Mouse (Mus musculus): ENCODE measurements around the gene Nptx1. TPM values are rescaled to one million over a fixed set of nuclear protein-coding genes. Genes with fewer than 3 reads are reported as not detected.

The Nptx1 gene
- polyA plus RNA-seq, 1 experiment from 2014 or later: 0.59 TPM

DNA sequence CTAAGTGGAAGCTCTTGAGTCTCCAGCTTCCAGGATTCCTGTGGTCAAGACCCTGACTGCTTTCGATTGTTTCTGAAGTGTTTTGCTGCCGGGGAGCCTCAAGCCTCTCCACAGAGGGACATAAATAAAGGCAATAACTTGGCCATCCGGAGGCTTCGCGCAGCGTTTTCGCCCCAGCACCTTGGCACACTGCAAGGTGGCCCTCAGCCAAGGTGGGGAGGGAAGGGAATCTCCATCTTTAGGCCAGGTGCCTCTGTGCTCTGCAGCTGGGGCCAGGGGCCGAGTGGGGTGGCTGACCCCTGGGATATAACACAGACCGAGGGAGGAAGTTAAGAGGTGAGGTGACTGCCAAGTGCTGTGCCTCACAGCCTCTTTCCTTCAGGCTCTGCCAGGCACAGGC lies 15.6 kb upstream of the Nptx1 start:
- H3K9me3 ChIP-seq: no peaks in the 10 kb centered on the region
- 56% methylated on average over 9 of the region's 9 CpGs for WGBS
- H3K4me1 ChIP-seq: peaks cover 11% of the 10 kb centered on the region; the same call in 1 of the 2 replicates
- no peak overlapping the region for H3K9ac ChIP-seq
- no peaks in the 10 kb centered on the region for H3K27me3 ChIP-seq (replicated peaks)
- no peak overlapping the region for H3K4me3 ChIP-seq (replicated peaks)
- H3K27ac ChIP-seq: no peak overlapping the region
- ATAC-seq (ENCODE audit: insufficient read depth, low FRiP score, low read depth): no peak
- H3K36me3 ChIP-seq: no peaks in the 10 kb centered on the region
- H3K4me2 ChIP-seq: no peak overlapping the region

DNA sequence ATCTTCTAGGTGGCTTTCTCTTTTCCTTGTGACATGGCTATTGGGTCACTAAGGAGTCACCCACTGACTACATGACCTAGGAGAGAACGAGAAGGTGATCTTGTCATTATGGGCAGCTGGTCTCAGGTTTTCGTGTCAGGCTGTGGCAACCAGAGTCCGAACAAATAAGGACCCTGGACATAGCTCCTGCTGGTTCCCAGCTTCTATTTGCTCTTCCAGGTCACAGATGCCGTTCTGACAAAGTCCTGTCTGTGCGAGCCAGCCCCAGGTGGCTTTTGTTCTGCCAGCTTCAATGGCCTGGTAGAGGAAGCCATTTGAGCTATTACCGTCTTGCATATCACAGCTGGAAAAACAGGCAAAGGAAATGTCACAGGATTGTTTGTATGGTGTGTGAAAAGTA lies 14.7 kb upstream of the Nptx1 start:
- ATAC-seq (ENCODE audit: insufficient read depth, low FRiP score, low read depth): no peak
- no peaks in the 10 kb centered on the region for H3K9me3 ChIP-seq
- no peak overlapping the region for H3K9ac ChIP-seq
- H3K4me3 ChIP-seq (replicated peaks): no peak overlapping the region
- WGBS: 48% methylated on average over 6 of the region's 6 CpGs
- H3K27me3 ChIP-seq (replicated peaks): no peaks in the 10 kb centered on the region
- no peak overlapping the region for H3K4me2 ChIP-seq
- H3K4me1 ChIP-seq: peaks cover 11% of the 10 kb centered on the region; the same call in 1 of the 2 replicates
- H3K36me3 ChIP-seq: no peaks in the 10 kb centered on the region
- no peak overlapping the region for H3K27ac ChIP-seq

DNA sequence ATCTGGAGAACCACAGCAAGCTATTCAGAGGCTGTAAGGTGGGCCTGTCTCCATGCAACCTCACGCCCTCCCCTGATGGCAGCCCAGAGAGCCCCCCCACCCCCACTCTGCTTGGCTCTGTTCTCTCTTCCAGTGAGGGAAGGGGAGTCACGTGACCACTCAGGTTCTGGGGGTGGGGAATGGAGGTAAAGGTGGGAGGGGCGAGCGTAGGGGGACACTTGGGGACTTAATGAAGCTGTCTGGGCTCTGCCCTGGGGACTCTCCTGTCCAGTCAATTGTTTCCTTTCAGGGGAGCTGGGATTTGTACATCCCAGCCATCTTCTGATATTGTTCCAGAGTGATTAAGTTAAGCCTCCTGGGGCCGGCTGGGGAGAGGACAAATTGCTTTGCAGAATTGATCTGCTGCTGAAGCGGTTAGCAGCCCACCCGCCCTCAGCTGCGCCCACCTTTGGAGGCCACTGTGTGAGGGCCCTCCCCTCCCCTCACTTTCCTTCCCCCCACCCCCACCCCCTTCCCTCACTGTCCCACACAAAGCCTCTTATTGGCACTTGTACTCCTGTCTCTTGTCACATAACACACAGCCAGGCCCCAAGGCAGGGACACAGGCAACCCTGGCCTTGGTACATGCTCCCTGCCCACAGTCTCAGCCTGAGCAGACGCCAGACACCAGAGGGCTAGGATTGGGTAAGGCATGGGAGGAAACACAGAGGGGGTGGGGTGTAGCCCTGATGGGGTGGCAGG lies 11.5 kb upstream of the Nptx1 start:
- no peak overlapping the region for H3K27ac ChIP-seq
- H3K36me3 ChIP-seq: no peaks in the 10 kb centered on the region
- no peak; the same call in 1 of the 2 replicates for ATAC-seq (ENCODE audit: insufficient read depth, low FRiP score, low read depth)
- H3K9ac ChIP-seq: no peak overlapping the region
- H3K4me3 ChIP-seq (replicated peaks): no peak overlapping the region
- H3K4me2 ChIP-seq: no peak overlapping the region
- 23% methylated on average over 8 of the region's 9 CpGs for WGBS
- H3K4me1 ChIP-seq: peaks cover 11% of the 10 kb centered on the region; the same call in 1 of the 2 replicates
- no peaks in the 10 kb centered on the region for H3K27me3 ChIP-seq (replicated peaks)
- H3K9me3 ChIP-seq: no peaks in the 10 kb centered on the region

DNA sequence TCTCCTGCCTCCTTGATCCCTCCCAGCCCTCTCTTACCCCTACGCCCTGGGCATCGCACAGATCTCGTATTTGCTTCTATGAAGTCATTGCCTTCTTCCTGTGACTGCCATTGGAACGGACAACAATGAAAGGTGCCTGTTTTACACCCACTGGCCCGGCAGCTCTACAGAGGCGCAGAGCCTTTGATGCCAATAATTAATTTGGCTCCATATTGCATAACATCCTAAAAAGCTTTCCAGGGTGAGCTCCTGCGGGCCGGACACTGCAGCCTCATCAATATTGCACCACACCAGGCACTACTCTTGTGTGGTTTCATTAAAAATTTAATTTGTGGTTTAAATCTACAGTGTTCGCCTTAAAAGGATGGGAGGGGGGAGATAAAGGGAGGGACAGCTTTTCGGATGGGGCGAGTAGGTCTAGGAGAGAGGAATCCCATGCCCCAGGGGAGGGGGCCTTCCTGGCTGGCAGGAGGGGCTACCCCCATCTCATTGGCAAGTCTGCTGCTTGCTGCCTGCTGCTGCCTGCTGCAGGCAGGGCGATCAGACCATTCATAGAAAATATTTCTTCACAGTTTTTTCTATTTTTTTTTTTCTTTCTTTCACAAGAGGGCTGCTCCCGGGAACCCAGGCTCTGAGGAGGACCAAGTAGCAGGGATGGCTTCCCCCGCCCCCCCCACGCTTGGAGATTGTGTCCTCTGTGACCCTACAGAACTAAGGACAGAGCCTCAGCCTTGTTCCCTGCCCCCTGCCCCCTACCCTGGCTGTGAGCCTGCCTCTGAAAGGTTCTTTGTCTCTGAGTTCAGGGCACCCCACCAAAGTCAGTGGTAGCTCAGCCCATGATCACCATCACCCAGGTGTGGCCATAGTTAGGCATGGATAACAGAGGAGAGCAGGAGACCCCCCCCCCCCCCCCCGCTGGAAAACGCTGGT lies 10.7 kb upstream of the Nptx1 start:
- no peak overlapping the region for H3K27ac ChIP-seq
- 34% methylated on average over 17 of the region's 17 CpGs for WGBS

DNA sequence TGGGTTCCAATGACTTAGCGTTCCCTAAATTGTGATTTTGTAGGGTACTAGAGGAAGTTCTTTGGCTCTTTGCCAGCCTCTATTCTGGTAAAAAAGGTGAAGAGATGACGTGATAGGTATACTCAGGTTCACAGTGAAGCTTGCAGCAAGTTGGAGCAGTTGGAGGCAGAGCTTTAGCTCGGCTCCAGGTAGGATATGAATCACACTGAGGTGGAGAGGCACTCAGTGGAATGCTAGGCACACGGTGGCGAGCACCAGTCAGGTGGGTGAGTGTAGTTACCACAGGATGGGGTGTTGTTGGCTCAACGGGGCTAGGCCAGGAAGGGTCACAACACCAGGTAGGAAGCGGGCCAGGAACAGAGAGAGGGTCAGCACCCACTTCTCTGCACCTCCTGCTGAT lies 7.6 kb upstream of the Nptx1 start:
- Histone ChIP-seq H3K4me3 (replicated peaks) (no peak overlapping the region), H3K9me3 (no peaks in the 10 kb centered on the region), H3K27me3 (replicated peaks) (peaks cover 13% of the 10 kb centered on the region), H3K4me1 (peaks cover 20% of the 10 kb centered on the region), H3K4me2 (no peak overlapping the region), H3K9ac (no peak overlapping the region), H3K36me3 (no peaks in the 10 kb centered on the region), H3K27ac (no peak overlapping the region)
- 69% methylated on average over 7 of the region's 7 CpGs for WGBS
- ATAC-seq (ENCODE audit: insufficient read depth, low FRiP score, low read depth): no peak

More for the DNA sequence above, 10.7 kb upstream of the Nptx1 start:
- H3K4me2 ChIP-seq: no peak overlapping the region
- H3K9ac ChIP-seq: no peak overlapping the region
- no peaks in the 10 kb centered on the region for H3K27me3 ChIP-seq (replicated peaks)
- H3K4me3 ChIP-seq (replicated peaks): no peak overlapping the region
- no peaks in the 10 kb centered on the region for H3K36me3 ChIP-seq
- H3K9me3 ChIP-seq: no peaks in the 10 kb centered on the region
- H3K4me1 ChIP-seq: peaks cover 11% of the 10 kb centered on the region; the same call in 1 of the 2 replicates
- ATAC-seq (ENCODE audit: insufficient read depth, low FRiP score, low read depth): no peak

DNA sequence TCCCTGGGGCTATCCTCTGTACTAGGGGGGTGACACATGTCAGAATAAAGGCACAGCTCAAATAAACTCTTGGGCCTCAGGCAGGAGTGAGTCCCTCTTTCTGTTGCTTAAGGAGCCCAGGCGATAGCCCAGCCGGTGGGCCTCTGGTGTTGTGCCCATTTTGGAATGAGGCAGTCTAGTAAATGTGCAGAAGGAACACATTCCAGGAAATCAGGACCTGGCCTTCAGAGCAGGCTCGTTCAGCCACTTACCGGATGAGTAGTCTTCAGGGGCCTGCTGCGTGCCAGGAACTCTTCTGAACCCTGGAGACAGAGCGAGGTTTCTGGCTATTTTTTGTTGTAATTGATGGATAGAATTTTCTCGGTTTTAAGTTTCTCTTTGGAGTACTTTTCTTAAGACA lies 7.2 kb upstream of the Nptx1 start:
- no peak for ATAC-seq (ENCODE audit: insufficient read depth, low FRiP score, low read depth)
- Histone ChIP-seq H3K9me3 (no peaks in the 10 kb centered on the region), H3K4me2 (no peak overlapping the region), H3K27me3 (replicated peaks) (peaks cover 17% of the 10 kb centered on the region), H3K36me3 (no peaks in the 10 kb centered on the region), H3K27ac (no peak overlapping the region), H3K4me3 (replicated peaks) (no peak overlapping the region), H3K9ac (no peak overlapping the region), H3K4me1 (peaks cover 20% of the 10 kb centered on the region)
- WGBS: 67% methylated on average over 7 of the region's 7 CpGs

DNA sequence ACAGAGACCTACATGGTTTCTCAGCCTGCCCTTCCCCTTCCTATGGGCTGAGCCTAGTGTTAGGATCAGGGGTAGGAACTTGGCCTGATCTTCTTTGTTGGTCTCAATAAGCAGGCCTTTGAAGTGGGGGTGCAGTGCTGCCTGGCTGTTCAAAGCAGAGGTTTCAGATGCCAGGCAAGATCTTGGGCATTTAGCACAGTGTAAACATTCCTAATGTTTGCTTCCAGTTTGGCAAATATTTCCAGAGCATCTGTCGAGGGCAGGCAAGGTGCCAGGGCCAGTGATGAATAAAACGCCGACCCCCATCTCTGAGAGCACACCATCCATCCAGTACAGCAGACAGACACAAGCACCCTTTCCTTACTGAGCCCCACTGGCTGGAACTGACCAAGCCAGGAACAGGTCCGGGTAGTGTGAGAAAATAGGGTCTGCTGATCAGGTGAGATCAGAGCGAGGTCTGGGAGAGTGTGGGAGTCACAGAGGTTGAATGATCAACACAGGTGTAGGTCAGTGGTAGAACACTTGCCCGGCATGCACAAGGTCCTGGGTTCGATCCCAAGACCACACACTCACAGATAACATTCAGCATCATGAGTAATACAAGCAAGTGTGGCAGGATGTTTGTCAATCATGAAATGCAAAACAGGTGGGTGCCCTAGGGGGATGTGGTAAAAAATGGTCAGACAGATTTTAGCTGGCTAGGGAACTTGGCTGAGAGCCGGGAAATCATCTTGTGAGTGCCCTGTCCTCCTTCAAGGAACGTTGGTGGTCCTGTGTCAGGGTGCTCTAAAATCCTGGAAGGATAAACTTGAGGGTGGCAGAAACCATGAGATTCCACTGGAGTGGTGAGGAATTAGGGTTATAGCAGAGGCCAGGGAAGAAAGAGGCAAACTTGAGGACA lies 5.6 kb upstream of the Nptx1 start:
- peaks cover 24% of the 10 kb centered on the region for H3K4me1 ChIP-seq
- no peak overlapping the region for H3K4me2 ChIP-seq
- peak; percentile 26; the same call in 1 of the 2 replicates for ATAC-seq (ENCODE audit: insufficient read depth, low FRiP score, low read depth)

DNA sequence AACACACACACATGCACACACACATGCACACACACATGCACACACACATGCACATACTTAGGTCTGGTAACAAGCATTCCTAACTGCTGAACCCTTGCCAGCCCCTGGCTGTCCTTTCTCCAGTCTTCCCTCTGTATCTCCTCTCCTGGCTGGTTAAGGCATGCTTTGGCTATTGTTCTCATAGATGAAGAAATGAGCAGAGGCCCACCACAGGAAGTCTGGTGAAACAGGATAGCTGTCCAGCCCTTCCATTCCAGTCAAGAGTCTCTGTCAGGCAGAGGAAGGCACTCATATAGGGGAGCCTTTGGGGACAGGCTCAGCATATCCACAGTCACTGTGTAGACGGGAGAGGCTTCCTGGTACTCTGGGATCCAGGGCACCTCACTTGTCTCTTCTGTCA lies 4.7 kb upstream of the Nptx1 start:
- ATAC-seq (ENCODE audit: insufficient read depth, low FRiP score, low read depth): no peak
- WGBS: 27% methylated on average over 1 of the region's 1 CpGs
- Histone ChIP-seq H3K9ac (no peak overlapping the region), H3K9me3 (no peaks in the 10 kb centered on the region), H3K27me3 (replicated peaks) (peaks cover 42% of the 10 kb centered on the region), H3K27ac (peak overlapping the region; percentile 16; the same call in 1 of the 2 replicates), H3K4me1 (peaks cover 33% of the 10 kb centered on the region), H3K36me3 (no peaks in the 10 kb centered on the region), H3K4me3 (replicated peaks) (no peak overlapping the region), H3K4me2 (no peak overlapping the region)

More for the DNA sequence above, 5.6 kb upstream of the Nptx1 start:
- peak overlapping the region; percentile 16; the same call in 1 of the 2 replicates for H3K27ac ChIP-seq
- H3K27me3 ChIP-seq (replicated peaks): peaks cover 33% of the 10 kb centered on the region
- H3K9me3 ChIP-seq: no peaks in the 10 kb centered on the region
- no peak overlapping the region for H3K4me3 ChIP-seq (replicated peaks)
- H3K9ac ChIP-seq: no peak overlapping the region
- WGBS: 41% methylated on average over 9 of the region's 9 CpGs
- H3K36me3 ChIP-seq: no peaks in the 10 kb centered on the region

- no peak overlapping the region for H3K9ac ChIP-seq
- peaks cover 49% of the 10 kb centered on the region for H3K27me3 ChIP-seq (replicated peaks)
- no peaks in the 10 kb centered on the region for H3K9me3 ChIP-seq
- no peak overlapping the region for H3K4me2 ChIP-seq
- ATAC-seq (ENCODE audit: insufficient read depth, low FRiP score, low read depth): no peak
- 63% methylated on average over 3 of the region's 3 CpGs for WGBS
- no peak overlapping the region for H3K4me3 ChIP-seq (replicated peaks)
- no peak overlapping the region for H3K27ac ChIP-seq
- peaks cover 41% of the 10 kb centered on the region for H3K4me1 ChIP-seq
- H3K36me3 ChIP-seq: no peaks in the 10 kb centered on the region
Observed at GRCm38 (mm10) chr11:119551468-119551867, 3.9 kb upstream of the Nptx1 start.

DNA sequence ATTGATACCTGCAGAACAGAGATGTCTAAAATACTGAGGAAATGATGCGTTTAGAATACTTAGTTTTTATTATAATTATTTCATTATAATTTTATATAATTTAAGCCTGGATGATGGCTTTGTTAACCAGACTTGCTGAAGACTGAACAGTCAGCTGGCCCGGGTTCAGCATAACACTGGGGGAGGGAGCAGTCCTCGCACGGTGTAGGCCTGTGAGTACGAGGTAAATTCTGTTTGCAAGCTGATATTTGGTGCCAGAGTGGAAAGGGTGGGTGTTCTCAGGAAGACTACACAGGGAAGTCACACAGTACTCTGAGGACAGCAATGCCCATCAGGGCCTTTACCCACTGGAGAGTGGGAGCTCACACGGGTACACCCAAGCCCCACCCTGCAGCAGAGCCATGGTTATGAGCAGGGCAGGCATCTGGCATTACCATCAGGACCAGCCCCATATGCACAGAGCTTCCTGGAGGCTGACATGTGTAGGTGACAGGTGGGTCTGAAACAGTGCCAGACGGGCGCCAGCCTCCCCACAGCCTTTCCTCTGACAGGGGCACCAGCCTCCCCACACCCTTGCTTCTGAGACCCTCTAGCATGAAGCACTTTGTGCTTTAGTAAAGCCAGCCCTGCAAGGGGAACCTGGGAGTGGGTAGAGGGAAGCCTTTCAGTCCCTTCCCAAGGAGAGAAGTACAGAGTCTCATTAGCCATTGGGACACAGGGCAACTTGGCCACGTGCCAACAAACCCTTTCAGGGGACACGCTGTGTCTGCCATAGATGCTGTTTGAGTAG lies 3.2 kb upstream of the Nptx1 start:
- Histone ChIP-seq H3K4me2 (no peak overlapping the region), H3K27me3 (replicated peaks) (peaks cover 56% of the 10 kb centered on the region), H3K36me3 (no peaks in the 10 kb centered on the region), H3K4me3 (replicated peaks) (no peak overlapping the region), H3K4me1 (peaks cover 47% of the 10 kb centered on the region), H3K27ac (no peak overlapping the region), H3K9me3 (no peaks in the 10 kb centered on the region), H3K9ac (no peak overlapping the region)
- ATAC-seq (ENCODE audit: insufficient read depth, low FRiP score, low read depth): no peak
- 54% methylated on average over 10 of the region's 10 CpGs for WGBS

DNA sequence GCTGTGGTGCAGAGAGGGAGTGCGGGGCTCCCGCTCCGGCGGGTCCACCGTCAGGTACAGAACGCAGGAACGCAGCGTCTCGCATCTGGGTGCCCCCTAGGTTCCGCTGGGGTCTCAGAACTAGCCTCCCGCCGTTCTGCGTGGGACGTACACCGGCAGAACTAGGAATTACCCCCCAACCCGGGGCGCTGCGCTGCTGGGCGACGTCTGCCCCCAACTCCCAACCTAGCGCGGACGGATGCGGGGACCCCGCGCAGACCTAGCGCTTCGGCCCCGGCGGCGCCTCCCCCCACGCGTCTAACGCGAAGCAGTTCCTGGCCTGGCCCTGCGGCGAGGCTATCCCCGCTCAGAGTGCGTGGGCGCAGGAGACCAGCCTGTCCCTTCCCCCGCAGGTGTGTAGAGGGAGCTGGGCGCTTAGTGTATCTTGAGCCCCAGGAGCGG lies 1.8 kb upstream of the Nptx1 start:
- Histone ChIP-seq H3K4me1 (peaks cover 47% of the 10 kb centered on the region), H3K9me3 (no peaks in the 10 kb centered on the region), H3K4me3 (replicated peaks) (peak overlapping the region; percentile 53), H3K27me3 (replicated peaks) (peaks cover 70% of the 10 kb centered on the region), H3K4me2 (peak overlapping the region; percentile 100), H3K9ac (peak overlapping the region; percentile 16; the same call in 1 of the 2 replicates), H3K27ac (no peak overlapping the region), H3K36me3 (no peaks in the 10 kb centered on the region)
- no peak for ATAC-seq (ENCODE audit: insufficient read depth, low FRiP score, low read depth)
- WGBS: 1% methylated on average over 42 of the region's 43 CpGs
